Mouse (Mus musculus): ENCODE data around the gene Psapl1. TPM values are rescaled to one million over a fixed set of nuclear protein-coding genes. Genes with fewer than 3 reads are reported as not detected.
A peak's percentile ranks its signal among the peaks of the same experiment; 100 is the strongest.

Gene Psapl1
- polyA plus RNA-seq, 1 experiment from 2014 or later: 0.31 TPM

DNA sequence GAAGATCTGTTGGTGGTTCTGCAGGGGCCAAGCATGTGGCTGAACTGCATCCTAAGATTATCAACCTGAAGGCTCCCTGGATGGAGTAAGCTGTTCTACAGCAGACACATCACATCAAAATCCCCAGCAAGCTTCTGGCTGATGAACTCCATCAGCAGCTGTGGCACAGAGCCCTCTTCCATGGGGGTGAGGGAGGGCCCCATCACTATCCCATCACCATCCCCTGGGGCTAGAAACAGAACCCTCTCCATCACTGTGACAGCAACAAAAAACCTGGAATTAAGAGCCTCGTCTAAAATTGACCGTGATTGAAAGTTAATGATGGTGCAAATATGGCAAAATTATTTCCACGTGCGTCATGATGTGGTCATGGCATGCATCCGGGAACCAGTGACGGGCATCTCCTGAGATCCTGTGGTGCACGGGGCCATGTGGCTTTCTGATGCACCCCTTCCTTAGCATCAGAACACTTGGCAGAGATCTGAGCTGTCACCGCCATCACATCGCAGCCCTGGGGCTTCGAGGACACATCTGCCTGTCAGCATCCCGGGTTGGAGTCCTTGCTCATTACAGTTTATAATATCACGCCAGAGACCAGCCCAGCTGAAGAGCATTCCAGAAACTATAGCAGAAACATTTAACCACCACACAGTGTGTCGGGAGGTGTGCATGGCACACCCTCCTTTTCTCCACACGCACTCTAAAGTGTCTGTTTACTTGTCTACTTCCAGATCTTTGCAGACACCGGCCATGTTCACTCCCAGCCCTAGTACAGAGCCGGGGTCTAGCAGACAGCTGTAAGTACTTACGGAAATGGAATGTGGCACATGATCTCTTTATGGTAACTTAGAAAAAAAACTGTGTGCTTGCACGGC lies 51.1 kb downstream of the Psapl1 start:
- no peak overlapping the region for H3K9ac ChIP-seq
- peak overlapping the region; percentile 65; the same call in 1 of the 2 replicates for H3K27ac ChIP-seq
- no peaks in the 10 kb centered on the region for H3K9me3 ChIP-seq
- H3K27me3 ChIP-seq: no peaks in the 10 kb centered on the region
- H3K4me3 ChIP-seq: no peak overlapping the region
- 30% methylated on average over 18 of the region's 18 CpGs for WGBS
- peak overlapping the region; percentile 28 for H3K4me2 ChIP-seq (replicated peaks)
- H3K4me1 ChIP-seq: peaks cover 62% of the 10 kb centered on the region
- ATAC-seq (ENCODE audit: low FRiP score, low read depth): peak; percentile 75
- H3K36me3 ChIP-seq: no peaks in the 10 kb centered on the region

Other genes with a start within 250 kb of the Psapl1 start
- 21.2 and 23.0 TPM in 2 replicates for gene Sorcs2, start 194.1 kb downstream of the Psapl1 start, polyA plus RNA-seq (2015; fragmentation: Nextera tagmentation; extraction: Ambion mirVana)